Mouse (Mus musculus): ENCODE measurements around the gene Cpm. TPM values are rescaled to one million over a fixed set of nuclear protein-coding genes. Genes with fewer than 3 reads are reported as not detected.
A peak's percentile ranks its signal among the peaks of the same experiment; 100 is the strongest.

Cpm gene
- 41.8 and 49.3 TPM in 2 replicates for polyA plus RNA-seq (2015; fragmentation: Nextera tagmentation; extraction: Ambion mirVana)

DNA sequence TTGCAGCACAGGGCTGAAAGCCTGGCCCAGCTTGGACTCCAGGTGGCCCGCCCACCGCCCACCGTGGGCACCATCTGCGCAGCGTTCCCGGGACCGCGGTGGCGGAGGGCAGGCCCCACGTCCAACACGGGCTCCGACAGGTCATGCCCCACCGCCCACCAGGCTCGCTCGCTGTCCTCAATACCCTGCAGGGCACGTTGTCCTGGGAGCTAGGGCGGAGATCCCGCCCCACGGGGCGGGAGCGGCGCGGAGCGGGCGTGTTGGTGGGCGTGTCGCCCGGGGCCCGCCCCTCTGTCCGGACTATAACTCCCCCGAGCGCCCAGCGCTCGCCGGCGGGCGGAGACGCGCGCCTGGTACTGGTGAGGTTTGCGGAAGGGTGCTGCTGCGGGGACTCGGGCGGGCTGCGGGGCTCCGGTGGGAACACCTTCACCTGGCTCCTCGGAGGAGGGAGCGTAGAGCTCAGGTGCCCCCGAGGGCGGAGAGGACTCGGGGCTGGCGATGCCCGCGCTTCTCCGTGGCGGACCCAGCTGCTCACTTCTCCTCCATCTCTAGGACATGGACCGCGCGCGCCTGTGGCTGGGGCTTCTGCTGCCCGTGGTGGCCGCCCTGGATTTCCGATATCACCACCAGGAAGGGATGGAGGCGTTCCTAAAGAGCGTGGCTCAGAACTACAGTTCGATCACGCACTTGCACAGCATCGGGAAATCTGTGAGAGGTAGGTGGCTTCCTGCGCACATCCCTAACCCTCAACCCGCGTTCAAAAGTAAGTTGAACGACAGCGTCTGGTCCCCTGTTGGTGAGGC is at the start of gene Cpm:
TSS of gene Cpm (plus strand) at position 332 of the 803 bp plus-strand sequence.
- Histone ChIP-seq H3K9me3 (no peaks in the 10 kb centered on the region), H3K4me2 (peak within 1 kb of the TSS; percentile 96), H3K27ac (no peak within 1 kb of the TSS), H3K9ac (peak within 1 kb of the TSS; percentile 50), H3K4me3 (peak within 1 kb of the TSS; percentile 73), H3K36me3 (no peaks in the 10 kb centered on the region), H3K4me1 (peaks cover 23% of the 10 kb centered on the region), H3K27me3 (peaks cover 35% of the 10 kb centered on the region)
- ATAC-seq (ENCODE audit: borderline replicate concordance, extremely low read depth, low FRiP score, low TSS enrichment): peak; percentile 97
- WGBS: under 1% methylated on average over 64 of the region's 73 CpGs

- WGBS: 38% methylated on average over 9 of the region's 9 CpGs
- Histone ChIP-seq H3K36me3 (no peaks in the 10 kb centered on the region), H3K4me1 (no peaks in the 10 kb centered on the region), H3K9me3 (no peaks in the 10 kb centered on the region), H3K27me3 (no peaks in the 10 kb centered on the region), H3K4me3 (no peak overlapping the region), H3K27ac (no peak overlapping the region), H3K4me2 (no peak overlapping the region), H3K9ac (no peak overlapping the region)
- no peak for ATAC-seq (ENCODE audit: borderline replicate concordance, extremely low read depth, low FRiP score, low TSS enrichment)
Measured at GRCm38 (mm10) chr10:117579771-117580284, 49.5 kb upstream of the Cpm start.

DNA sequence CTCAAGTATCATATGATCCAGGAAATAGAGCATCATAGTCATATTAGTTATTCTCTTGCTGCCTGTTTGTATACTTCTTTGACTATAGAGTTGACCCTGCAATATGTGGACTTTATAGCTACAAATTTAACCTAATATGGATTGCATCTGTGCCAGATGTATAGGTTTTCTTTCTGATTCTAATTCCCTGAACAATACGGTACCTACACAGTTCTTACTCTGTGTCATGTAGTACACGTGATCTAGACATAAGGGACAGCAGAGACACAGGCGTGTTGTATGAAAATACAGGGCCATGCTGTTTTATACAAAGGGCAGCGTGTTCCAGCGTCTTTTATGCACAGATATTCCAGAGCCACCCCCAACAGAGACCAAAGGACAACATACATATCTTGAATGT is 48.9 kb upstream of the Cpm start:
- Histone ChIP-seq H3K4me1 (no peaks in the 10 kb centered on the region), H3K27ac (no peak overlapping the region), H3K4me3 (no peak overlapping the region), H3K9ac (no peak overlapping the region), H3K4me2 (no peak overlapping the region), H3K27me3 (no peaks in the 10 kb centered on the region), H3K9me3 (no peaks in the 10 kb centered on the region), H3K36me3 (no peaks in the 10 kb centered on the region)
- 90% methylated on average over 5 of the region's 5 CpGs for WGBS
- ATAC-seq (ENCODE audit: borderline replicate concordance, extremely low read depth, low FRiP score, low TSS enrichment): no peak

DNA sequence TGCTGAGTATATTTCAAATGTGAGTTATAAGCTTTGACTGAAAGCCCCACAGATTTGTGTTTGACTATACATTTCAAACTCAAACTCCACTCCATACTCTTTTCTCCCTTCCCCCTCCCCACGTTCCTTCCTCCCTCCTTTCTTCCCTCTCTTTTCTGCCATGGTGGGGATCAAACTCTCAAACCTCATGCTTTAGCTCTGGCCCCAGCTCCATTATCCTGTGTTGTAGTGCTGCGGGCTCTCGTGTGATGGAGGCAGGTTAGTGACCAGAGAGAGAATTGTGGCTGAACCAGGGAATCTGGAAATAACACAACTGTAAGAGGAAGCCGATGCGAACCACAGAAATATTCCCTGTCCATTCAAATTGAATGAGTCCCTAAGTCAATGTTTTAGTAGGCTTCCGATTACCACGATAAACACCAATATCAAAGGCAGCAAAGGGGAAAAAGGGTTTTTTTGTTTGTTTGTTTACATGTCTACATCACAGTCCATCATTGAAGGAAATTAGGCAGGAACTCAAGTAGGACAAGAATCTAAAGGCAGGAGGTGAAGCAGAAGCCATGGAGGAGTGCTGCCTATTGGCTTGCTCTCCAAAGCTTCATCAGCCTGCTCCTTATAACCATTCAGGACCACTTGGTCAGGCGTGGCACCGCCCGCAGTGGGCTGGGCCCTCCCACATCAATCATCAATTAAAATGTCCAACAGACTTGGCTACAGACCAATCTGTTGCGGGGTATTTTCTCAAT is 48.1 kb upstream of the Cpm start:
- 85% methylated on average over 11 of the region's 11 CpGs for WGBS
- no peaks in the 10 kb centered on the region for H3K36me3 ChIP-seq
- H3K4me2 ChIP-seq: no peak overlapping the region
- no peak overlapping the region for H3K4me3 ChIP-seq
- H3K27ac ChIP-seq: no peak overlapping the region
- H3K27me3 ChIP-seq: no peaks in the 10 kb centered on the region
- no peaks in the 10 kb centered on the region for H3K9me3 ChIP-seq
- no peak overlapping the region for H3K9ac ChIP-seq
- no peak for ATAC-seq (ENCODE audit: borderline replicate concordance, extremely low read depth, low FRiP score, low TSS enrichment)
- H3K4me1 ChIP-seq: no peaks in the 10 kb centered on the region

DNA sequence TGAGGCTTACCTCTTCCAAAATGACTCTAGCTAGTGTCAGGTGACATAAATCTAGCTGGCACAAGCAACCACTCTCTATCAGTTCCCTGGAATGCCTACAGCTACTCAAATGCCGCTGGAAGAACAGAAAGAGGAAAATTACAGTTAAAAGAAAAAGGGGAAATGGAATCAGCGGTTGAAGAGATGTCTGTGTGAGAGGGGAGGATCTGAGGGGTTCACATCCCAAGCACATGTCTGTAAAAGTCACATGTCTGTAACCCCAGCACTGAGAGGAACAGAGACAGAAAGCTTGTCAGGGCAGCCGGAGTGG is 47.6 kb upstream of the Cpm start:
- Histone ChIP-seq H3K27me3 (no peaks in the 10 kb centered on the region), H3K36me3 (no peaks in the 10 kb centered on the region), H3K4me2 (no peak overlapping the region), H3K9ac (no peak overlapping the region), H3K4me3 (no peak overlapping the region), H3K9me3 (no peaks in the 10 kb centered on the region), H3K4me1 (no peaks in the 10 kb centered on the region), H3K27ac (no peak overlapping the region)
- WGBS: 91% methylated on average over 3 of the region's 3 CpGs
- no peak for ATAC-seq (ENCODE audit: borderline replicate concordance, extremely low read depth, low FRiP score, low TSS enrichment)

- no peak overlapping the region for H3K4me2 ChIP-seq
- no peak overlapping the region for H3K9ac ChIP-seq
- no peaks in the 10 kb centered on the region for H3K36me3 ChIP-seq
- no peaks in the 10 kb centered on the region for H3K27me3 ChIP-seq
- H3K4me1 ChIP-seq: no peaks in the 10 kb centered on the region
- WGBS: 59% methylated on average over 14 of the region's 14 CpGs
- H3K4me3 ChIP-seq: no peak overlapping the region
- no peaks in the 10 kb centered on the region for H3K9me3 ChIP-seq
- no peak overlapping the region for H3K27ac ChIP-seq
- no peak for ATAC-seq (ENCODE audit: borderline replicate concordance, extremely low read depth, low FRiP score, low TSS enrichment)
Measured at GRCm38 (mm10) chr10:117583155-117584061, 45.9 kb upstream of the Cpm start.

DNA sequence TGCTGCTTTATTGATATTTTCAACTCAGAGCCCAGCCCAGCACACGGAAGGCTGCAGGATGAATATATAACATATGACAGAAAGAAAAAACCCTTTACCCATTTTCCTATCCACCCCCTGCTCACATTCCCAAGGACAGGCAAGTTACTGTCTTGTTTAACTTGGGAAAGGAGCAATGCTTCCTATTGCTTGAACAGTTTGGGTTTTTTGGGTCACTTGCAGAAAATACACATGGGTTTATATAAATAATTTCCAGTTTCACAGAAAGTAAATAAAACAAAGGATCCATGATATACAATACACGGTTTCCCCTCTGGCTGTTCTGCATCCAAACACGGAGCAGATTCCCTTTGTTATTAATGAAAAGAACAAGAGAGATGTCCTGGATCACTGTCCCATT is 45.2 kb upstream of the Cpm start:
- H3K36me3 ChIP-seq: no peaks in the 10 kb centered on the region
- no peak overlapping the region for H3K4me2 ChIP-seq
- 53% methylated on average over 3 of the region's 3 CpGs for WGBS
- no peaks in the 10 kb centered on the region for H3K9me3 ChIP-seq
- H3K27ac ChIP-seq: no peak overlapping the region
- no peaks in the 10 kb centered on the region for H3K4me1 ChIP-seq
- no peak overlapping the region for H3K4me3 ChIP-seq
- no peaks in the 10 kb centered on the region for H3K27me3 ChIP-seq
- no peak for ATAC-seq (ENCODE audit: borderline replicate concordance, extremely low read depth, low FRiP score, low TSS enrichment)
- no peak overlapping the region for H3K9ac ChIP-seq

DNA sequence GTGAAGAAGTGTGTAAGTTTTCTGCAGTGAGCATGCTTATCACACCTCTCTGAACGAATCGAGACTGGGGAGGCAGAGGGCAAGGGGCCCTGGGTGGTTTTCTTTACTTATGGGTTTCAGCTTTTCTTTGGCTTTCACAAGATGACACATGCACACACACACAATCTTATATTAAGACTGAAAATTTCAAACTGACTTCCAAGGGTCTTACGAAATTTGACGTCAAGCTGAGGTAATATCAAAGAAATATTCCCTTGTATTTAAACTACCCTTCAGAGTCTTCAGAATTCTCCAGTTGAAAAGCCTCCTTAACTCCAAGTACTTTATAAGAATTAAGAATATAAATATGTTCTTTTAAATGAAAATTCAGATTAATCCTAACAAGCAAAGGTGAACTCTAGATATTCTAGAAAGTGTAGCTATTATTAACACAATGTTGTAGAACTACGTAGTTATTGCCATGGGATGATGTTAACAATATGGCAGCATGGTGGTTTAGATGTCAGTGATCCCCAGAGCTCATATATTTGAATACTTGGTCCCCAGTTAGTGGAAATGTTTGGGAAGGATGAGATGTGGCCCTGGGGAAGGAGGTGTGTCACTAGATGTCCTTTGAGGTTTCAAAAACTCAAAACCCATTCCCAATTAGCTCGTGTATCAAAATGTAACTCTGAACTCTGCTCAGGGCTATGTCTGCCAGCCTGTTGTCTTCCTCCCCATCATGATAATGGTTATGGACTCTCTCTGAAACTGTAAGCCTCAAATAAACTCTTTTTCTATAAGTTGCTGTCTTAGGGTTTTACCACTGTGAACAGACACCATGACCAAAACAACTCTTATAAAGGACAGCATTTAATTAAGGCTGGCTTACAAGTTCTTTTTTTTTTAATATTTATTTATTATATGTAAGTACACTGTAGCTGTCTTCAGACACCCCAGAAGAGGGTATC is 44.5 kb upstream of the Cpm start:
- Histone ChIP-seq H3K4me3 (no peak overlapping the region), H3K36me3 (no peaks in the 10 kb centered on the region), H3K4me2 (no peak overlapping the region), H3K9me3 (no peaks in the 10 kb centered on the region), H3K4me1 (no peaks in the 10 kb centered on the region), H3K27ac (no peak overlapping the region), H3K27me3 (no peaks in the 10 kb centered on the region), H3K9ac (no peak overlapping the region)
- no peak for ATAC-seq (ENCODE audit: borderline replicate concordance, extremely low read depth, low FRiP score, low TSS enrichment)
- 72% methylated on average over 6 of the region's 6 CpGs for WGBS

DNA sequence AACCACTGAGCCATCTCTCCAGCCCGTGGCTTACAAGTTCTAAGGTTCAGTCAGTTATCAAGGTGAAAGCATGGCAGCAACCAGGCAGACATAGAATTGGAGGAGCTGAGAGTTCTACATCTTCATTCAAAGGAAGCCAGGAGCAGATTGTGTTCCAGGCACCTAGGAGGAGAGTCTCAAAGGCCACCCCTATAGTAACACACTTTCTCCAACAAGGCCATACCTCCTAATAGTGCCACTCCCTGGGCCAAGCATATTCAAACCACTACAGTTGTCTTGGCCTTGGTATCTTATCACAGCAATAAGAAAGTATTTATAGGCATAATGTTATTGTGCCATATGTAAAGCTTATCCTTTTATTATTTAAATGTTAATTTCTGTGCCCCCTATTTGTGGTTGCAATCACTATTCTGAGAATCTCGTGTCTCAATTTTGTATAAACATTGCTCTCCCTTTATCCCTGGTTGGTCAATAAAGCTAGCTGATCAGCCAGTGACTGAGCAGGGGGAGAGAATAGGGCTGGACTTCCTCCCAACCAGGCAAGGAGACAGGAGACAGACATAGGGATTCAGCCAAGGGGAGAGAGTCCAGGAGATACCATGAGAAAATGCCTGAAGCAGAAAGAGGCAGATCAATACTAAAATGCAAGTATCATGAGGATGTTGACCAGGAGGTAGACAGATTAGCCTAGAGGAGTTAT is 43.5 kb upstream of the Cpm start:
- no peak for ATAC-seq (ENCODE audit: borderline replicate concordance, extremely low read depth, low FRiP score, low TSS enrichment)
- H3K4me2 ChIP-seq: no peak overlapping the region
- no peaks in the 10 kb centered on the region for H3K4me1 ChIP-seq
- no peak overlapping the region for H3K27ac ChIP-seq
- H3K9me3 ChIP-seq: no peaks in the 10 kb centered on the region
- WGBS: 64% methylated on average over 2 of the region's 2 CpGs
- no peak overlapping the region for H3K4me3 ChIP-seq
- H3K36me3 ChIP-seq: no peaks in the 10 kb centered on the region
- H3K9ac ChIP-seq: no peak overlapping the region
- no peaks in the 10 kb centered on the region for H3K27me3 ChIP-seq

- Histone ChIP-seq H3K4me1 (peaks cover 3% of the 10 kb centered on the region; the same call in 1 of the 2 replicates), H3K9me3 (no peaks in the 10 kb centered on the region), H3K27me3 (no peaks in the 10 kb centered on the region), H3K27ac (no peak overlapping the region), H3K36me3 (no peaks in the 10 kb centered on the region), H3K9ac (no peak overlapping the region), H3K4me2 (no peak overlapping the region), H3K4me3 (no peak overlapping the region)
- WGBS: 46% methylated on average over 11 of the region's 11 CpGs
- no peak for ATAC-seq (ENCODE audit: borderline replicate concordance, extremely low read depth, low FRiP score, low TSS enrichment)
Measured at GRCm38 (mm10) chr10:117586859-117587258, 42.4 kb upstream of the Cpm start.
